Mouse (Mus musculus) frontal cortex, postnatal 25 days (tissue): Measurements from ENCODE around the gene Tnn.

Experiments
- DNase-seq, 2 experiments: peaks; one replicate each; pipeline ENCODE4 v3.0.0; 2022; ENCODE audit warnings: low spot score in 2 of 2

The Tnn gene

GRCm38 (mm10) chr1:160153480-160153879, at the start of gene Tnn:
Gene Tnn, minus strand, starts transcription at chr1:160153580.
- DNase-seq, result no peak

GRCm38 (mm10) chr1:160195337-160195663, 41.9 kb upstream of the Tnn start:
- no peak for DNase-seq

GRCm38 (mm10) chr1:160194529-160195336, 41.4 kb upstream of the Tnn start, which contains the start of gene Mrps14:
Gene Mrps14, plus strand, starts transcription at chr1:160195215.
- peak; percentile 92 to 95 for DNase-seq

GRCm38 (mm10) chr1:160184506-160184905, 31.1 kb upstream of the Tnn start:
- DNase-seq, result peak; percentile 37 to 39

- DNase-seq, result no peak
These were observed 27.8 kb upstream of the Tnn start for GRCm38 (mm10) chr1:160181216-160181615.

GRCm38 (mm10) chr1:160176903-160177302, 23.5 kb upstream of the Tnn start:
- no peak for DNase-seq

- DNase-seq, result no peak
These were observed 13.2 kb upstream of the Tnn start for GRCm38 (mm10) chr1:160166600-160166999.

GRCm38 (mm10) chr1:160158190-160158589, 4.8 kb upstream of the Tnn start:
- DNase-seq, result no peak

GRCm38 (mm10) chr1:160150726-160151125, 2.7 kb downstream of the Tnn start:
- no peak for DNase-seq

- DNase-seq, result peak; percentile 8 to 17
These were observed 4.0 kb downstream of the Tnn start for GRCm38 (mm10) chr1:160149291-160149906.

GRCm38 (mm10) chr1:160147274-160147673, 6.1 kb downstream of the Tnn start:
- no peak for DNase-seq

- no peak for DNase-seq
These were observed 7.8 kb downstream of the Tnn start for GRCm38 (mm10) chr1:160145606-160146005.

- DNase-seq, result no peak
These were observed 9.0 kb downstream of the Tnn start for GRCm38 (mm10) chr1:160144343-160144742.

- DNase-seq, result no peak
These were observed 17.0 kb downstream of the Tnn start for GRCm38 (mm10) chr1:160136362-160136890.

- DNase-seq, result no peak
These were observed 19.8 kb downstream of the Tnn start for GRCm38 (mm10) chr1:160133464-160134079.

GRCm38 (mm10) chr1:160123957-160124356, 29.4 kb downstream of the Tnn start:
- no peak for DNase-seq

GRCm38 (mm10) chr1:160108604-160109003, 44.8 kb downstream of the Tnn start:
- DNase-seq, result no peak

- no peak for DNase-seq
These were observed 48.0 kb downstream of the Tnn start for GRCm38 (mm10) chr1:160105426-160105825.

- no peak for DNase-seq
These were observed 52.4 kb downstream of the Tnn start for GRCm38 (mm10) chr1:160100996-160101395.

- no peak for DNase-seq
These were observed 53.6 kb downstream of the Tnn start for GRCm38 (mm10) chr1:160099659-160100302.

- DNase-seq, result no peak
These were observed 66.7 kb downstream of the Tnn start for GRCm38 (mm10) chr1:160086651-160087050.

- no peak for DNase-seq
These were observed 69.1 kb downstream of the Tnn start for GRCm38 (mm10) chr1:160084239-160084638.
